Comparison of ENCODE assay signal across 8 mouse cellular contexts in the genomic region with DNA sequence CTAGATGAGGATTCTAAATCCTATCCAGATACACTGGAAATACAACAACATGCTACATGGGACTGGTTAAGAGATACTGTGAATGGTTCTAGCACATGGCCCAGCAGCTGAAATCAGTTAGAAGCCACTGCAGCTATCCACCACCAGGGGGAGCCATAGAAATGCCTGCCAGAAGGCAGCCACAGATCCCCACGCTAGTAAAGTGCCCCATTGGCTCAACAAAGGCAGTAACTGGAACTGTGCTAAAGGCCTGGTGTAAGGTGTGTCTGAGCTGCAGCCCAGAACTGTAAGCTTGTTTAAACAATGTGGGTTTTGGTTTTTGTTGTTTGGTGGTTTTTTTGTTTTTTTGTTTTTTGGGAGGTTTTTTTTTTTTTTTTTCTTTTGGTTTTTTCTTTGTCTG. TPM values are rescaled to one million over a fixed set of nuclear protein-coding genes. Genes with fewer than 3 reads are reported as not detected.
DNase-seq lines count a peak whose midpoint lies in the region; ATAC-seq lines count a peak whose summit lies in the region.

No protein-coding gene starts in this region.

- 3% methylated on average over 1 of the region's 1 CpGs for WGBS in forebrain, embryonic 15.5 days
- 0% methylated on average over 1 of the region's 1 CpGs for WGBS in hindbrain, embryonic 14.5 days

- no peak overlapping the region for H3K27ac ChIP-seq in forebrain, embryonic 15.5 days (replicated peaks)
- H3K27ac ChIP-seq in hindbrain, embryonic 14.5 days = no peak overlapping the region

- no peak overlapping the region for H3K4me2 ChIP-seq in forebrain, embryonic 15.5 days (replicated peaks)
- H3K4me2 ChIP-seq in hindbrain, embryonic 14.5 days (replicated peaks) = no peak overlapping the region

- H3K4me1 ChIP-seq in forebrain, embryonic 15.5 days = no peaks in the 10 kb centered on the region
- no peaks in the 10 kb centered on the region for H3K4me1 ChIP-seq in hindbrain, embryonic 14.5 days (replicated peaks; ENCODE audit: control insufficient read depth, insufficient read depth, low read length)

- H3K9me3 ChIP-seq in forebrain, embryonic 15.5 days = no peaks in the 10 kb centered on the region
- H3K9me3 ChIP-seq in hindbrain, embryonic 14.5 days (ENCODE audit: control insufficient read depth, low read length) = no peaks in the 10 kb centered on the region

- H3K36me3 ChIP-seq in forebrain, embryonic 15.5 days = no peaks in the 10 kb centered on the region
- H3K36me3 ChIP-seq in hindbrain, embryonic 14.5 days (replicated peaks; ENCODE audit: control insufficient read depth, insufficient read depth) = 0 out of 2 replicates have a peak, but pooled peaks cover 5% of the 10 kb centered on the region

- DNase-seq in R1 (ENCODE audit: low read depth, low spot score) = peak; percentile 93
- DNase-seq in cerebellum, adult 18-20 months = peak; percentile 79 to 84
- DNase-seq in hindbrain, embryonic 14.5 days (ENCODE audit: low spot score) = peak; percentile 81
- peak; percentile 47 to 76 for DNase-seq in layer of hippocampus, postnatal 25 days (ENCODE audit: extremely low spot score in 1 of 2, low spot score in 1 of 2)
- DNase-seq in lung, postnatal 4 days = peak; percentile 74 to 85
- DNase-seq in right cerebral cortex, postnatal 14 days = peak; percentile 69
- DNase-seq in yolk sac, embryonic 10.5 days (ENCODE audit: low spot score) = peak; percentile 49

- no peaks in the 10 kb centered on the region for H3K27me3 ChIP-seq in forebrain, embryonic 15.5 days
- no peaks in the 10 kb centered on the region for H3K27me3 ChIP-seq in hindbrain, embryonic 14.5 days (ENCODE audit: control insufficient read depth, insufficient read depth, low read length)

- no peak overlapping the region for H3K9ac ChIP-seq in forebrain, embryonic 15.5 days (replicated peaks)
- no peak overlapping the region for H3K9ac ChIP-seq in hindbrain, embryonic 14.5 days

- H3K4me3 ChIP-seq in forebrain, embryonic 15.5 days = no peak overlapping the region
- H3K4me3 ChIP-seq in hindbrain, embryonic 14.5 days (replicated peaks; ENCODE audit: low read length) = no peak overlapping the region

- peak; percentile 83 for ATAC-seq in forebrain, embryonic 15.5 days (replicated peaks)
- ATAC-seq in hindbrain, embryonic 14.5 days (ENCODE audit: low FRiP score) = peak; percentile 72; the same call in 1 of the 2 replicates

RNA-seq across cellular contexts. Expression of gene Mxd4, which starts 22.8 kb away (rescaled TPM):
- 40.5 and 44.5 TPM in 2 replicates for polyA plus RNA-seq in forebrain, embryonic 15.5 days (2015; fragmentation: Nextera tagmentation; extraction: Ambion mirVana)
- 32.9 and 34.1 TPM in 2 replicates for polyA plus RNA-seq in hindbrain, embryonic 14.5 days (2014; fragmentation: Nextera tagmentation; extraction: Ambion mirVana)
- 10 to 100 TPM; 84.6 to 93.3 TPM for total RNA-seq in layer of hippocampus, postnatal 25 days (2021)

RNA-seq across cellular contexts. Expression of gene Haus3, which starts 41.0 kb away (rescaled TPM):
- polyA plus RNA-seq in forebrain, embryonic 15.5 days (2015; fragmentation: Nextera tagmentation; extraction: Ambion mirVana) = 19.1 and 20.9 TPM in 2 replicates
- polyA plus RNA-seq in hindbrain, embryonic 14.5 days (2014; fragmentation: Nextera tagmentation; extraction: Ambion mirVana) = 12.1 and 14.1 TPM in 2 replicates
- total RNA-seq in layer of hippocampus, postnatal 25 days (2021) = 1 to 10 TPM; 5.6 to 5.7 TPM

RNA-seq across cellular contexts. Expression of gene Poln, which starts 41.0 kb away (rescaled TPM):
- polyA plus RNA-seq in forebrain, embryonic 15.5 days (2015; fragmentation: Nextera tagmentation; extraction: Ambion mirVana) = 0.19 and 0.34 TPM in 2 replicates
- polyA plus RNA-seq in hindbrain, embryonic 14.5 days (2014; fragmentation: Nextera tagmentation; extraction: Ambion mirVana) = 0.47 and 0.98 TPM in 2 replicates
- 1 to 10 TPM in 1 of 2 experiments, under 1 TPM in 1; 0.63 to 1.0 TPM for total RNA-seq in layer of hippocampus, postnatal 25 days (2021)
